Comparison of ENCODE assay signal across 21 mouse cellular contexts in genomic region chr2:129185611-129186290, GRCm38 (mm10). TPM values are rescaled to one million over a fixed set of nuclear protein-coding genes. Genes with fewer than 3 reads are reported as not detected.
DNase-seq lines count a peak whose midpoint lies in the region; ATAC-seq and TF ChIP-seq lines count a peak whose summit lies in the region.
"Had no signal": no experiment of that assay in that cellular context is flagged by ENCODE, and none has a peak within 500 bp of the region (broad histone marks: within the 10 kb centered on the region; RNA-seq: fewer than 3 reads in every experiment).

No protein-coding gene starts in this region.

- no peak overlapping the region for H3K4me3 ChIP-seq in liver, embryonic 13.5 days (replicated peaks)
- no peak overlapping the region for H3K4me3 ChIP-seq in liver, embryonic 11.5 days (ENCODE audit: low read depth, low read length)
- H3K4me3 ChIP-seq in embryonic fibroblast, embryonic 13.5 days (ENCODE audit: insufficient read depth, low read length): no peak overlapping the region
- no peak overlapping the region for H3K4me3 ChIP-seq in heart, embryonic 12.5 days
- H3K4me3 ChIP-seq: embryonic facial prominence, embryonic 13.5 days; forebrain, embryonic 10.5 days; lung, embryonic 15.5 days; neural tube, embryonic 15.5 days had no signal

- H3K36me3 ChIP-seq in liver, embryonic 13.5 days: no peaks in the 10 kb centered on the region
- H3K36me3 ChIP-seq in liver, embryonic 11.5 days (ENCODE audit: control insufficient read depth, insufficient read depth, low read length): no peaks in the 10 kb centered on the region
- H3K36me3 ChIP-seq in heart, embryonic 12.5 days: no peaks in the 10 kb centered on the region
- H3K36me3 ChIP-seq: embryonic facial prominence, embryonic 13.5 days; forebrain, embryonic 10.5 days; lung, embryonic 15.5 days; neural tube, embryonic 15.5 days had no signal

- no peak for ATAC-seq in liver, embryonic 13.5 days (ENCODE audit: low read depth)
- ATAC-seq in liver, embryonic 11.5 days (replicated peaks; ENCODE audit: low FRiP score): no peak
- ATAC-seq in CD4-positive, CD25-positive, alpha-beta regulatory T cell, adult 4 months: peak; percentile 39
- ATAC-seq in monocyte, adult 5-6 weeks (replicated peaks; ENCODE audit: insufficient number of reproducible peaks, low FRiP score, low TSS enrichment, poor library complexity, severe bottlenecking): 0 out of 2 replicates have a peak, but pooled peaks have one; percentile 3
- no peak for ATAC-seq in heart, embryonic 12.5 days (ENCODE audit: insufficient number of reproducible peaks, low FRiP score)
- ATAC-seq: intestine, postnatal 0 days had no signal

- no peak overlapping the region for H3K4me2 ChIP-seq in liver, embryonic 13.5 days
- no peak overlapping the region for H3K4me2 ChIP-seq in liver, embryonic 11.5 days
- H3K4me2 ChIP-seq in heart, embryonic 12.5 days: no peak overlapping the region
- H3K4me2 ChIP-seq: embryonic facial prominence, embryonic 13.5 days; hindbrain, embryonic 14.5 days; lung, embryonic 15.5 days; neural tube, embryonic 15.5 days had no signal

- peaks cover 28% of the 10 kb centered on the region for H3K4me1 ChIP-seq in liver, embryonic 13.5 days (replicated peaks)
- peaks cover 3% of the 10 kb centered on the region for H3K4me1 ChIP-seq in liver, embryonic 11.5 days (replicated peaks; ENCODE audit: control insufficient read depth, insufficient read depth, low read length)
- peaks cover 12% of the 10 kb centered on the region for H3K4me1 ChIP-seq in embryonic fibroblast, embryonic 13.5 days (ENCODE audit: control insufficient read depth, insufficient read depth, low read length)
- peaks cover 18% of the 10 kb centered on the region for H3K4me1 ChIP-seq in heart, embryonic 12.5 days (replicated peaks)
- H3K4me1 ChIP-seq: forebrain, embryonic 10.5 days; lung, embryonic 15.5 days; neural tube, embryonic 15.5 days had no signal

- 67% methylated on average over 10 of the region's 10 CpGs for WGBS in liver, embryonic 13.5 days (ENCODE audit: insufficient replicate concordance)
- WGBS in liver, embryonic 11.5 days: 70% methylated on average over 10 of the region's 10 CpGs
- WGBS in heart, embryonic 12.5 days: 75% methylated on average over 10 of the region's 10 CpGs

- H3K27ac ChIP-seq in liver, embryonic 13.5 days: no peak overlapping the region
- no peak overlapping the region for H3K27ac ChIP-seq in liver, embryonic 11.5 days (ENCODE audit: low read depth, low read length)
- peak overlapping the region; percentile 83 for H3K27ac ChIP-seq in embryonic fibroblast, embryonic 13.5 days (ENCODE audit: insufficient read depth, low read length)
- H3K27ac ChIP-seq in heart, embryonic 12.5 days (ENCODE audit: poor library complexity, severe bottlenecking): no peak overlapping the region
- H3K27ac ChIP-seq: forebrain, embryonic 10.5 days; hindbrain, embryonic 14.5 days; kidney, postnatal 0 days; lung, embryonic 15.5 days; neural tube, embryonic 15.5 days had no signal

- no peak for DNase-seq in liver, embryonic 13.5 days
- DNase-seq in liver, embryonic 11.5 days (ENCODE audit: low spot score): no peak
- no peak for DNase-seq in embryo, embryonic 11 days
- DNase-seq in adrenal gland, adult 2 months: no peak
- DNase-seq: B cell, adult 2 months; cerebellum, adult 11-12 months; cerebellum, postnatal 25 days; gastrocnemius, postnatal 10 days; heart, postnatal 10 days; right cerebral cortex, postnatal 4 days had no signal

- no peak for TF ChIP-seq CTCF in embryonic fibroblast, embryonic 13.5 days (IDR thresholded peaks at IDR 0.05; ENCODE audit: borderline replicate concordance, insufficient read depth, low read length)

- H3K27me3 ChIP-seq in liver, embryonic 13.5 days: no peaks in the 10 kb centered on the region
- H3K27me3 ChIP-seq in liver, embryonic 11.5 days (replicated peaks; ENCODE audit: control insufficient read depth, insufficient read depth, low read length): no peaks in the 10 kb centered on the region
- H3K27me3 ChIP-seq in heart, embryonic 12.5 days (replicated peaks): no peaks in the 10 kb centered on the region
- H3K27me3 ChIP-seq: embryonic facial prominence, embryonic 13.5 days; lung, embryonic 15.5 days; neural tube, embryonic 15.5 days had no signal

- peak overlapping the region; percentile 8; the same call in 1 of the 2 replicates for H3K9ac ChIP-seq in liver, embryonic 13.5 days
- H3K9ac ChIP-seq in liver, embryonic 11.5 days (ENCODE audit: low read depth, low read length): no peak overlapping the region
- no peak overlapping the region for H3K9ac ChIP-seq in heart, embryonic 12.5 days
- H3K9ac ChIP-seq: embryonic facial prominence, embryonic 13.5 days; hindbrain, embryonic 14.5 days; lung, embryonic 15.5 days; neural tube, embryonic 15.5 days had no signal

- TF ChIP-seq POLR2A in embryonic fibroblast, embryonic 13.5 days (IDR thresholded peaks at IDR 0.05; ENCODE audit: low read depth, low read length): no peak

- H3K9me3 ChIP-seq in liver, embryonic 13.5 days (replicated peaks): no peaks in the 10 kb centered on the region
- no peaks in the 10 kb centered on the region for H3K9me3 ChIP-seq in liver, embryonic 11.5 days (ENCODE audit: control insufficient read depth, low read length)
- H3K9me3 ChIP-seq in heart, embryonic 12.5 days (replicated peaks): no peaks in the 10 kb centered on the region
- H3K9me3 ChIP-seq: lung, embryonic 15.5 days; neural tube, embryonic 15.5 days had no signal

RNA-seq across cellular contexts. Expression of gene Slc20a1, which starts 12.8 kb away (rescaled TPM):
- 48.6 and 55.8 TPM in 2 replicates for polyA plus RNA-seq in liver, embryonic 13.5 days (2015; fragmentation: Nextera tagmentation; extraction: Ambion mirVana)
- 69.5 and 71.8 TPM in 2 replicates for polyA plus RNA-seq in liver, embryonic 11.5 days (2014; fragmentation: Nextera tagmentation; extraction: Ambion mirVana)
- polyA plus RNA-seq in CD4-positive, CD25-positive, alpha-beta regulatory T cell, adult 4 months (2017; shearing (Covaris generic)): 100 to 1,000 TPM in 1 of 2 experiments, 10 to 100 TPM in 1; 94.7 to 130 TPM
- 141 and 186 TPM in 2 replicates for polyA plus RNA-seq in embryonic fibroblast, embryonic 13.5 days (2011; ENCODE audit: insufficient read length, low read depth, missing spikeins)
- 139 to 316 TPM (median 186 TPM) in 3 replicates for total RNA-seq in monocyte, adult 5-6 weeks (2017)
- polyA plus RNA-seq in heart, embryonic 12.5 days (2016; fragmentation: Nextera tagmentation; extraction: Ambion mirVana): 45.8 and 47.5 TPM in 2 replicates
- total RNA-seq in adrenal gland, adult 2 months (2021): 10 to 100 TPM; 12.4 to 14.1 TPM
- 6.8 and 9.4 TPM in 2 replicates for polyA plus RNA-seq in adrenal gland, adult 2 months (2012; rRNA removed)

RNA-seq across cellular contexts. Expression of gene Chchd5, which starts 56.3 kb away (rescaled TPM):
- 9.6 and 10.9 TPM in 2 replicates for polyA plus RNA-seq in liver, embryonic 13.5 days (2015; fragmentation: Nextera tagmentation; extraction: Ambion mirVana)
- 18.6 and 19.5 TPM in 2 replicates for polyA plus RNA-seq in liver, embryonic 11.5 days (2014; fragmentation: Nextera tagmentation; extraction: Ambion mirVana)
- polyA plus RNA-seq in CD4-positive, CD25-positive, alpha-beta regulatory T cell, adult 4 months (2017; shearing (Covaris generic)): 10 to 100 TPM; 31.0 to 40.3 TPM
- polyA plus RNA-seq in embryonic fibroblast, embryonic 13.5 days (2011; ENCODE audit: insufficient read length, low read depth, missing spikeins): 15.2 and 18.2 TPM in 2 replicates
- total RNA-seq in monocyte, adult 5-6 weeks (2017): 1.4 to 12.5 TPM (median 5.5 TPM) in 3 replicates
- polyA plus RNA-seq in heart, embryonic 12.5 days (2016; fragmentation: Nextera tagmentation; extraction: Ambion mirVana): 16.6 and 16.9 TPM in 2 replicates
- 10 to 100 TPM; 22.5 to 27.3 TPM for total RNA-seq in adrenal gland, adult 2 months (2021)
- 84.8 and 107 TPM in 2 replicates for polyA plus RNA-seq in adrenal gland, adult 2 months (2012; rRNA removed)

Comparison
In these comparisons a context has a peak if more than half of its experiments do, and no peak if none do; other contexts are left out.
1. ATAC-seq: peak in CD4-positive, CD25-positive, alpha-beta regulatory T cell, adult 4 months (single experiment) and monocyte, adult 5-6 weeks (single experiment); none in liver, embryonic 13.5 days (single experiment), liver, embryonic 11.5 days (single experiment) and heart, embryonic 12.5 days (single experiment).